Mouse (Mus musculus) C2C12 (cell line): ENCODE results near the gene Mrps5. TPM values are rescaled to one million over a fixed set of nuclear protein-coding genes. Genes with fewer than 3 reads are reported as not detected.
"Not testable (repeated sequence)": the region's sequence is repeated elsewhere in the genome, so short reads cannot be mapped to it uniquely, and the experiment has no call there.

ENCODE experiments used
- H3K27me3 ChIP-seq: one replicate; pipeline ENCODE4 v1.6.1; 2011; ENCODE audit not compliant: control insufficient read depth, insufficient read depth, insufficient read length
- H3K36me3 ChIP-seq: one replicate; pipeline ENCODE4 v1.6.1; 2011; ENCODE audit not compliant: control insufficient read depth, insufficient read depth
- H3K4me3 ChIP-seq: one replicate; pipeline ENCODE4 v1.5.1; 2011; ENCODE audit warnings: mild to moderate bottlenecking, control low read depth; ENCODE audit not compliant: poor library complexity, insufficient read depth, severe bottlenecking
- H3K79me2 ChIP-seq: one replicate; pipeline ENCODE4 v1.6.1; 2011; ENCODE audit not compliant: control insufficient read depth, insufficient read depth
- H3K79me3 ChIP-seq: one replicate; pipeline ENCODE4 v1.6.1; 2011; ENCODE audit warnings: low read depth, control low read depth
- H3ac ChIP-seq: one replicate; pipeline ENCODE3; 2011; ENCODE audit warnings: low read depth; ENCODE audit not compliant: control insufficient read depth, insufficient read length
- CEBPB ChIP-seq: IDR thresholded peaks from one replicate; pipeline ENCODE4 v1.6.1; 2011; ENCODE audit warnings: low read depth, mild to moderate bottlenecking, control low read depth, moderate library complexity
- CTCF ChIP-seq: IDR thresholded peaks from one replicate; pipeline ENCODE4 v1.5.1; 2011; ENCODE audit not compliant: control insufficient read depth, insufficient read depth, insufficient read length
- FOSL1 ChIP-seq: IDR thresholded peaks from one replicate; pipeline ENCODE4 v1.8.0; 2011; ENCODE audit warnings: mild to moderate bottlenecking, low read length; ENCODE audit not compliant: poor library complexity, insufficient read depth, severe bottlenecking
- MAX ChIP-seq: IDR thresholded peaks from one replicate; pipeline ENCODE4 v1.6.1; 2011; ENCODE audit warnings: mild to moderate bottlenecking, control low read depth
- MYOD1 ChIP-seq: IDR thresholded peaks from one replicate; pipeline ENCODE4 v1.6.1; 2011; ENCODE audit warnings: low read depth; ENCODE audit not compliant: control insufficient read depth, insufficient read length
- MYOG ChIP-seq: IDR thresholded peaks from one replicate; pipeline ENCODE4 v1.6.1; 2011; ENCODE audit not compliant: control insufficient read depth, insufficient read length; ENCODE audit errors: extremely low read depth
- USF1 ChIP-seq: IDR thresholded peaks from one replicate; pipeline ENCODE4 v1.6.1; 2011; ENCODE audit warnings: low read depth, mild to moderate bottlenecking, control low read depth, moderate library complexity
- polyA plus RNA-seq: library from polyadenylated mRNA; unstranded; fragments of >200 nt; fragmentation: generic; extraction: Trizol; gene quantifications from one replicate; pipeline ENCODE4 v1.2.1, GENCODE M21; 2012; ENCODE audit warnings: missing spikeins

Mrps5 gene
- polyA plus RNA-seq, 1 experiment, result 66.1 TPM

DNA sequence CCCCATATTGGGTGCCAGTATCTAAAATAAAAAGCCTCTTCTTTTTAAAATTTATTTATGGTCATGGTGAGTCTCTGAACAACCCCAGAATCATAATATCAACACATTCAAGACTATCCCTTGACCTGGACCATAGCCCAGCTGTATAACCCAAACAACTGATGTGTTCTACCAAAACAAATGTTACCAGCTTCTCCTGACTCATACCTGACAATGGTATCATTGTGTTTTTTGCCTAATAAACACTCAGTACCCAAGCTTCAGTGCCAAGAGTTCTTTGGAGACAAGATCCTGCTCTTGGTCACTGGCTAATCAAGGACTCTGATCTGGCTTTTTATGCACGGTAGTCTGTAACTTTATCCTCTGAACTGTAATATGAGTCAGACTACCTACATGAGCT lies 13.7 kb upstream of the Mrps5 start:
- no peak overlapping the region for H3ac ChIP-seq
- TF ChIP-seq FOSL1, result no peak
- TF ChIP-seq CTCF, result no peak
- no peak for TF ChIP-seq CEBPB
- no peak for TF ChIP-seq USF1
- TF ChIP-seq MYOG, result no peak
- TF ChIP-seq MYOD1, result no peak
- no peak for TF ChIP-seq MAX
- H3K4me3 ChIP-seq, result no peak overlapping the region

DNA sequence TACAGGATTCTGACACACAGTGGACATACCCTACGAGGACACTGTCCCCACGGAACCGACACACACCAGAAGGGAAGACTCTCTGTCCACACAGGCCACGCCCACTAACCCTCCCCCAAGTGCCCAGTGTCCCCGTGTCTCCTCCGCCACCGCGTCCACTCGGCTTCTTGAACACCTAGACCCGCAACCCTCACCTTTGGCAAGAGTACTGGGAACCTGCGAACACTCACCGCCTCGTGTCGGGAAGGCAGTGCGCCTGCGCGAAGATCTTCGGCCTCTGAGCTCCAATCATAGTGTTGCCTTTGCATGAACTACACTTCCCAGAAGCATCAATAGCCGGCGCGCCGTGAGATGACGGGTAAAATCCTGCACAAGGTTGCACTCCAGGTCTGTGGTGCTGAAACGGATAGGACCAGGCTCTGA lies 2.6 kb upstream of the Mrps5 start:
- peak overlapping the region; percentile 47 for H3K4me3 ChIP-seq
- peaks cover 18% of the 10 kb centered on the region for H3K79me3 ChIP-seq
- H3K36me3 ChIP-seq, result no peaks in the 10 kb centered on the region
- H3ac ChIP-seq, result peak overlapping the region; percentile 96
- no peaks in the 10 kb centered on the region for H3K27me3 ChIP-seq
- peaks cover 28% of the 10 kb centered on the region for H3K79me2 ChIP-seq
- TF ChIP-seq MAX (peak; percentile 79), USF1 (no peak)

More for the DNA sequence above, 13.7 kb upstream of the Mrps5 start:
- H3K79me2 ChIP-seq, result no peaks in the 10 kb centered on the region
- no peaks in the 10 kb centered on the region for H3K79me3 ChIP-seq
- H3K27me3 ChIP-seq, result peaks cover 5% of the 10 kb centered on the region
- peaks cover 13% of the 10 kb centered on the region for H3K36me3 ChIP-seq

DNA sequence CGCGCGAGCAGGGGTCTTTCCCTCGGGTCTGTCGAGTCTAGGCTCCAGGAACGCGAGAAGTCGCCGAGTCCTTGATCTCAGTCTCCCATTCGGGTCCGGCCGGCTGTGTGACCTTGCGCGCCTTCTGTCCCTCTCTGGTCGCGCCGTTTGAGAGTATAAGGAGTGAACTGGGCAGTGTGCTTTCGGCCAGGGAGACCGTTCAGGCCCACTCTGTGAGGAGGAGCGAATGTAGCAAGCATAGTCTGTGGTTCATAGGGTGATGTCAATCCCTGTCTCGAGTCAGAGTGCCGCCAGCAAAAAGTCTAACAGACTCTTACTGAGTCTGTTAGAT lies 457 bp downstream of the Mrps5 start:
- H3K27me3 ChIP-seq, result no peaks in the 10 kb centered on the region
- H3K36me3 ChIP-seq, result no peaks in the 10 kb centered on the region
- H3ac ChIP-seq, result peak overlapping the region; percentile 98
- H3K79me3 ChIP-seq, result peaks cover 28% of the 10 kb centered on the region
- peak overlapping the region; percentile 98 for H3K4me3 ChIP-seq
- H3K79me2 ChIP-seq, result peaks cover 47% of the 10 kb centered on the region
- TF ChIP-seq MAX (no peak), MYOG (no peak), USF1 (no peak), CTCF (no peak), CEBPB (no peak), MYOD1 (no peak), FOSL1 (no peak)

- no peak overlapping the region for H3K4me3 ChIP-seq
- H3K36me3 ChIP-seq, result peaks cover 11% of the 10 kb centered on the region
- TF ChIP-seq MAX, result no peak
- TF ChIP-seq FOSL1, result no peak
- no peak for TF ChIP-seq USF1
- no peak for TF ChIP-seq CEBPB
- H3K79me2 ChIP-seq, result peaks cover 46% of the 10 kb centered on the region
- no peaks in the 10 kb centered on the region for H3K27me3 ChIP-seq
- no peak overlapping the region for H3ac ChIP-seq
- H3K79me3 ChIP-seq, result peaks cover 28% of the 10 kb centered on the region
Observed at GRCm38 (mm10) chr2:127588897-127589296, 1.9 kb downstream of the Mrps5 start.

DNA sequence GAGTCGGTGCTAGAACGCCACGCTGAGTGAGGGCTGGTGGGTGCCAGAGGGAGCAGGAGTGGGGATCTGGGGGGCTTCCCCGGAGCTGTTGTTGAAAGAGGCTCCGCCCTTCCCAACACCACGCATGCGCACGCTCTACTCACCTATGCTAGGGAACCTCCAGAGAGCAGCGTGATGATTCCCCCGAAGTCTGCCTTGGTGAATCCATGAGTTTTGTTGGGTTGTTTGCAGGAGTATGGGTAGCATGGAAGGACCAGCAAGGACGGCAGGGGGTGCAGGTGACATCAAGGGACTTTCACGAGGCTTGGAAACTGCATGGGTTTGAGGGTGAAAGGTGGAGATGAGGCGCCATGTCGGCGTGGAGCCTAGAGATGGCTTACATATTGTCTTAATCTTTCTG lies 3.2 kb downstream of the Mrps5 start:
- Histone ChIP-seq H3K36me3 (peaks cover 11% of the 10 kb centered on the region), H3K79me2 (peaks cover 43% of the 10 kb centered on the region), H3ac (no peak overlapping the region), H3K4me3 (no peak overlapping the region), H3K27me3 (no peaks in the 10 kb centered on the region), H3K79me3 (peaks cover 28% of the 10 kb centered on the region)
- TF ChIP-seq USF1 (no peak), MYOD1 (no peak), CEBPB (no peak), CTCF (no peak), MAX (no peak), MYOG (no peak), FOSL1 (no peak)

GRCm38 (mm10) chr2:127590840-127591239 lies 3.8 kb downstream of the Mrps5 start:
- H3K79me2 ChIP-seq, result peaks cover 43% of the 10 kb centered on the region
- peaks cover 28% of the 10 kb centered on the region for H3K79me3 ChIP-seq
- no peak overlapping the region for H3ac ChIP-seq
- TF ChIP-seq CTCF (no peak), MYOG (no peak), USF1 (no peak)
- H3K36me3 ChIP-seq, result peaks cover 11% of the 10 kb centered on the region
- H3K4me3 ChIP-seq, result no peak overlapping the region
- H3K27me3 ChIP-seq, result no peaks in the 10 kb centered on the region

DNA sequence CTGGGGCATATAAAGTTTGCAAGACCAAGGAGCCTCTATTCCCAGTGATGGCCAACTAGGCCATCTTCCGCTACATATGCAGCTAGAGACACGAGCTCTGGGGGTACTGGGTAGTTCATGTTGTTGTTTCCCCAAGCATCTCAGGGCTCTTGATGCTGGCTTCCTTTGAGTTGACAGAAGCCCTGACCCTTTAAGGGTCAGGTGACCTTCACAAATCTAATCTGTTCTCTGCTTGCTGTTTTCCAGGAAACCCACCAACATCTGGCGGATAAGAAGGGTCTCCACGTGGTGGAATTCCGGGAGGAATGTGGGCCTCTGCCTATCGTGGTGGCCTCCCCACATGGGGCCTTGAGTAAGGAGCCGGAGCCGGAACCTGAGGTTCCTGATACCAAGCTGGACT lies 16.4 kb downstream of the Mrps5 start:
- H3ac ChIP-seq, H3K79me3 ChIP-seq, H3K27me3 ChIP-seq, H3K4me3 ChIP-seq, H3K79me2 ChIP-seq: not testable (repeated sequence)
- H3K36me3 ChIP-seq, result peaks cover 58% of the 10 kb centered on the region
